Comparison of ENCODE assay signal across 28 mouse cellular contexts in the genomic region with DNA sequence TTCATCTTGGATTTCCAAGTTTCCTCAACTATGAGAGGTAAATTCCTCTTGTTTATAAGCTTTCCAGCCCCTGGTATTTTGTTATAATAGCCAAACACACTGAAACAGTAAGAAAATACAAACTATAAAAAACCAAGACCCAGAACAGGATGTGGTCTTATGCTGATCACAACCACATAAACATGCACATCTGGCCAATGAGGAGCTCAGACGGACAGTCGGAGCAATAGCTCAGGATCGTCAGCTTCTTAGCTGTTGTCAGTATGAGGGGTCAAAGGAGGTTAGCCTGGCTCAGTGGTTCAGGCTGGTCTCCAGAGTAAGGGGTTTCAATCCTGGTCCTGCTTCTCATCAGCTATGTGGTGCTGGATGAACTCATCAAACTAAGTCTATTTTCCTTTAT. TPM values are rescaled to one million over a fixed set of nuclear protein-coding genes. Genes with fewer than 3 reads are reported as not detected.
"Had no signal": no experiment of that assay in that cellular context is flagged by ENCODE, and none has a peak within 500 bp of the region (broad histone marks: within the 10 kb centered on the region; RNA-seq: fewer than 3 reads in every experiment).

No protein-coding gene starts in this region.

- H3K9ac ChIP-seq: heart, embryonic 12.5 days; hindbrain, embryonic 12.5 days; hindbrain, embryonic 14.5 days; limb, embryonic 13.5 days; limb, embryonic 15.5 days; liver, embryonic 12.5 days; liver, embryonic 14.5 days had no signal

- H3K27ac ChIP-seq: gastrocnemius, adult 2 months; heart, embryonic 10.5 days; hindbrain, embryonic 10.5 days; hindbrain, embryonic 12.5 days; hindbrain, embryonic 14.5 days; kidney, postnatal 0 days; limb, embryonic 13.5 days; limb, embryonic 15.5 days; liver, embryonic 12.5 days; liver, embryonic 14.5 days had no signal

- ATAC-seq: hindbrain, embryonic 16.5 days; intestine, embryonic 16.5 days; liver, embryonic 12.5 days had no signal

- H3K9me3 ChIP-seq: heart, embryonic 10.5 days; heart, embryonic 12.5 days; hindbrain, embryonic 10.5 days; hindbrain, embryonic 12.5 days; limb, embryonic 13.5 days; limb, embryonic 15.5 days; liver, embryonic 12.5 days had no signal

- DNase-seq: gastrocnemius, adult 2 months; gastrocnemius, postnatal 10 days; gastrocnemius, postnatal 25 days; heart, adult 18-20 months; heart, postnatal 10 days; heart, postnatal 4 days; kidney, adult 11 months; kidney, adult 8-10 months; kidney, postnatal 14 days; kidney, postnatal 36 days; layer of hippocampus, adult 9-11 months; layer of hippocampus, postnatal 36 days; left cerebral cortex, postnatal 4 days had no signal

- H3K4me1 ChIP-seq: heart, embryonic 10.5 days; heart, embryonic 12.5 days; hindbrain, embryonic 10.5 days; hindbrain, embryonic 12.5 days; limb, embryonic 13.5 days; limb, embryonic 15.5 days; liver, embryonic 12.5 days had no signal

- H3K4me3 ChIP-seq: gastrocnemius, adult 2 months; heart, embryonic 10.5 days; heart, embryonic 12.5 days; hindbrain, embryonic 10.5 days; hindbrain, embryonic 12.5 days; limb, embryonic 13.5 days; limb, embryonic 15.5 days; liver, embryonic 12.5 days had no signal

- H3K27me3 ChIP-seq: heart, embryonic 12.5 days; hindbrain, embryonic 12.5 days; limb, embryonic 13.5 days; limb, embryonic 15.5 days; liver, embryonic 12.5 days had no signal

- H3K4me2 ChIP-seq: heart, embryonic 12.5 days; hindbrain, embryonic 12.5 days; hindbrain, embryonic 14.5 days; limb, embryonic 13.5 days; limb, embryonic 15.5 days; liver, embryonic 12.5 days had no signal

RNA-seq across cellular contexts. Expression of a gene that starts 36.5 kb away (rescaled TPM):
- polyA plus RNA-seq: kidney, embryonic 14.5 days; large intestine, adult 2 months; liver, adult 2 months had no signal
